Mouse (Mus musculus) CD8-positive naive resting alpha-beta T cell, adult 2 months (primary cell): ENCODE results near the gene Adam23.

ENCODE experiments used
- DNase-seq, 2 experiments: peaks; one replicate each; pipeline ENCODE4 v3.0.0; 2022; ENCODE audit warnings: low read depth in 2 of 2, low spot score in 2 of 2

Gene Adam23

DNA sequence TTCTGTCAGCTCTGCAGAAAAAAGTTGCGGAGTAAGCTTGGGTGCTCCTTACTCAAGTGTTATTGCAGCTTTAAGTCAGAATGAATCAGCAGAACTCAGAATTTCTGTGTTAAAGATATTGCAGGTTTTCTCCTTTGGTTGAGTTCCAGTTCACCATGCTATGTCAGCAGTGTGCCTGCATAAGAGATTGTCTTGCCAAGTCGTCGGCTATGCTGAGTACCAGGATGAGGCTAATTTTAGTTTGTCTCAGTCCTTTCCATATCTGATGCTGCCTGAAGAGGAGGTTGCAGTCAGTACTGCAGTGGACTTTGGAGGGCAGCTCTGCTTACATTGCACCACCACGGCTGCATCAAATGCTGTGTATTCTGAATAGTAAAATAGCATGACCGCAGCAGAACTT lies 33.3 kb downstream of the Adam23 start:
- DNase-seq, result no peak

DNA sequence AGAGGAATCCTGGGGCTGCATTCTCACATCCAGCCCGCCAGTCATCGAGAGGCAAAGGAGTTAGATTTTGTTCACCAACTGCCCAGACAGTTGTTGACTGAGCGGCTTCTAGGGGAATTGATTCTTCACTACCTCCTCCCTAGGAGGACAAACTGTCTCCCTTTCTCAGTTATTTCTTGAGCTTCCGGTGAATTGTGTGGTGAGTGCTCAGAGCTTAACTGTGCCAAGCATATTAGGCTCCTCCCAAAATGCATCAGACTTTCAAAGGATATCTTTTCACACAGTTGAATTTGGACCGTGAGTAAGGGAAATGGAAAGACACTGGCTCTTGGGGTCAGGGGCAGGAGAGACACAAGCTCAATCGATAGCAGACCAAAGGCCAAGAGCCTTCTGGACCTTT lies 39.0 kb downstream of the Adam23 start:
- no peak for DNase-seq

- no peak for DNase-seq
Measured at GRCm38 (mm10) chr1:63486646-63487045, 41.0 kb downstream of the Adam23 start.

DNA sequence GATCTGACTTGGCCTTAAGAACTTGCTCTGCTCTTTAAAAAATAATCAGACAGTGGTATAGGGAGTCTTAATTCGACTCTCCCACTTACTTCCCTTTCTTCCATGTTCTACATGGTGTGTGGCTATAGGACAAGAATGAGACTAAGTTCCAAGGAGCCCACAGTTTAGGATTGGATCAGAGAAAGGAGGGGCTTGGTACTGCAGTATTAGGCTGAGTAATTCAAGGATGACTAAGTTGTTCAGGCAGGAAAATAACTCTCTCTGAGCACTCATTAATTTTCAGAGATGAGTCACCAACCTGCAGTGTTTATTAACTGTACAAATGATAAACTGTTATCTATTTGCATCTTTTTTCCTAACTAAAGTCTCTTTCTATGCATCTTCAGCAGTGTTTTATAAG lies 45.3 kb downstream of the Adam23 start:
- no peak for DNase-seq

- DNase-seq, result no peak
Measured at GRCm38 (mm10) chr1:63493325-63493724, 47.6 kb downstream of the Adam23 start.

- no peak for DNase-seq
Measured at GRCm38 (mm10) chr1:63507386-63507785, 61.7 kb downstream of the Adam23 start.

- DNase-seq, result no peak
Measured at GRCm38 (mm10) chr1:63508801-63509200, 63.1 kb downstream of the Adam23 start.

DNA sequence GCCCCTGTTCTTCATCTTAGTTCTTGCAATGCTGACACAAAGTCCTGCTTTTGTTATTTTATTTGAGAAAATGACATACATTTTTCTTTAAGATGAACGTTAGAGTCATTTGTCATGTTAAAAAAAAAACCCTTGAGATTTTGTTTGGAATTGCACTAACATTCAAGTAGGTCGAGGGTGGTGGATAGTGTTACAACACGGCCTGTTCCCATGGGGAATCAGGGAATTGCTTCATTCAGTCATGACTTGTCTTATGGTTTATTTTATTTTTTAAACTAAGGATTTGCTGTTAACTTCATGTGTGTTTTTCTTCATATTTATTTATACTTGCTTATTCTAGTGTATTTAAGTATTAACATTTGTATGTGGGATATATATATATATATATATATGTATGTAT lies 65.7 kb downstream of the Adam23 start:
- DNase-seq, result no peak

DNA sequence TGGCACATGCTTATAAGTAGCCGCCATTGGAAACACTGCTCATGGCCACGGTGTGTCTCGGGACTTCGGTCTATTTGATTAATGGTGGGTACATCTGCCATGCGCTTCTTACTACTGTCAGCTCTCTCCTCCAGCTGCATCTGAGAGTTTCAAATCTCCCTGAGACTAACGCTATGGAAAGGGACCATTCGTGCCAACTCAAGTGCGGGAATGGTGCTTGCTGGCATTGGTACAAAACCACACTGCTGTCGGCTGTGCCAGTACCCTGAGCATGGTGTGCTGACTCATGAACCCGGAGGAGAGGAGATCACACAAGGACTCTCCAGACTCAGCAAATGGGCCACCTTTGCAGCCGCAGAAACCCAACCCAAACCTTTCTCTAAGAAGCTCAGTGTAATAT lies 72.1 kb downstream of the Adam23 start:
- no peak for DNase-seq

DNA sequence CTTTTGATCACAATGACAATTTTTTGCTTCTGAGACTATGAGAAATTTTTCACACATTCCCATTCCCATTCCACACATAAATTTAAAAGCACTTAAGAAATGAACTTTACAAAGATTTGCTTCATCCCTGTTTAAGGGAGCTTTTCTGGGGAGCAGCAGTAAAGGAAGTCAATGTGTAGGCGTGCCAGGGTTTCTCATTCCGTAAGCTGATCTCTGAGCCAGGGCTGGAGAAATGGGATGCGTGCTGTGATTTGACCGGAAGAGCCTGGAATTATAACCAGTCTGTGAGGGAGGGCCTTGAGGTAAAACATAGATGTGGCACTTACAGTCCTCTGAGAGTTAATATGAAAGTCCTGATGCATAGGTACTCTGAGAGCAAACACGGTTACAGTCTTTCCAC lies 73.1 kb downstream of the Adam23 start:
- DNase-seq, result no peak

DNA sequence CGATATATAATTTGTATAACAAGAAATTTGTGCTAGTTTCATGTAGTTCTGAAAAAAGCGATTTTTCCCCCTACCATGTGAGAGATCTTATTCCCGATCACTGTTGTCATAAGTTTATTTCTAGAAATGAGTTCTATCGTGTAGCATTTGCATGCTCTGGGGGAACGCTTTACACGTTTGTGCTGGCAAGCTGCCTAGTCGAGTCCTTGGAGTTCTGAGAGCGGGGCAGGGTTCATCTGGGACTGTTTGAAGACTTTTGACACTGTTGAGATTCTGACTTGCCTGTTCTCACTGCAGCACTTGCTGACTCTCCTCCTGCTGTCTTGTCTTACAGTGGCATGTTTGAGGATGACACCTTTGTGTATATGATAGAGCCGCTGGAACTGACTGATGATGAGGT lies 84.2 kb downstream of the Adam23 start:
- no peak for DNase-seq

GRCm38 (mm10) chr1:63534271-63534827 lies 88.7 kb downstream of the Adam23 start:
- no peak for DNase-seq

DNA sequence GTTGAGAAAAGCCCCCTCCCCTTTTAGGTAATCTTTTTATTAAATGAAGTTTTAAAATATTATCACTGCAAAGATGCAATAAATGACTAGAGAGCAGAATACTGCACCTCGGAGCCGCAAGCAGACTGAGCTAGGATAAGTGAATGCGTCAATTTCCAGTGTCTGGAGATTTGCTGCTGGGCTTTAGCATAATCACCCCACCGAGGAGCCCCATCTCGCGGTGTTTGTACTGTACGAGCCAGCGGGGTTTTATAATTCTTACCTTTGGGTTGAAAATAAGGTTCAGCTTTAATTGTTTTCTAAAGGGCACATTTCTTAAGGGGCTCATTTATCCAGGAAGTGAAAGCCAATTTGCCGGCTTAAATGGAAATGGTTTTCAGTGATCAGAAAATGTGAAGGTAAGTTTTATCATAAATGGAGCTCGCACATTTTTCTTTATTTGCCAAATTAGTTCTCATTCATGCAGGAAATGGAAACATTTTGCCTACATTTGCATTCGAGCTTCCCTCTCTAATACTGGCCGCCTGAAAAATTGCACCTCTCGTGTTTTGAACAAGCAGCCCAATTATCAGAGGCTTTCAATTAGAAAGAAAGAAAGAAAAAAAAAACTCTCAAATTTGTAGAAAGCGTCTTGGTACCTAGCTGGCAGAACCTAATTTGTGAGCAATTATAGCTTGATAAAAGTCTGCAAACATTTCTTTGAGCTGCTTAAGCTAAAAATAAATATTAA lies 94.4 kb downstream of the Adam23 start:
- DNase-seq, result no peak

GRCm38 (mm10) chr1:63544122-63544521 lies 98.4 kb downstream of the Adam23 start:
- no peak for DNase-seq

- DNase-seq, result no peak
Measured at GRCm38 (mm10) chr1:63553039-63553438, 107.3 kb downstream of the Adam23 start.

- DNase-seq, result no peak
Measured at GRCm38 (mm10) chr1:63561772-63562520, 116.3 kb downstream of the Adam23 start.

DNA sequence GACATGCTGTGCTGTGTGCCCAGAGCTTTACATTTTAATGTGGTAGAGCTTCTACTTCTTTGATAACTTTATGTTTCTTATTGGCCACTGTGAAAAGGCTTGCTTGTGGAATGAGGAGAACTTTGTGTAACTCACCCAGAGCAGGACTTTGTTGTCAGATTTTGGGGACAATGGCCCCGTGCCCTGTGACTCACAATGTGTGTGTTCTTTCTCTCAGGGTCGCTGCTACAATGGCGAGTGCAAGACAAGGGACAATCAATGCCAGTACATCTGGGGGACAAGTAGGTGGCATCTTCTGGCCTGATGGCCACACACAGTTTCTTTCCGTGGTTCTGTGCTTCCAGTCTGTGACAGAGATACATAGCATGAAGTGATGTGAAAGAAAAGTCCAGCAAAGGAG lies 118.2 kb downstream of the Adam23 start:
- DNase-seq, result no peak

DNA sequence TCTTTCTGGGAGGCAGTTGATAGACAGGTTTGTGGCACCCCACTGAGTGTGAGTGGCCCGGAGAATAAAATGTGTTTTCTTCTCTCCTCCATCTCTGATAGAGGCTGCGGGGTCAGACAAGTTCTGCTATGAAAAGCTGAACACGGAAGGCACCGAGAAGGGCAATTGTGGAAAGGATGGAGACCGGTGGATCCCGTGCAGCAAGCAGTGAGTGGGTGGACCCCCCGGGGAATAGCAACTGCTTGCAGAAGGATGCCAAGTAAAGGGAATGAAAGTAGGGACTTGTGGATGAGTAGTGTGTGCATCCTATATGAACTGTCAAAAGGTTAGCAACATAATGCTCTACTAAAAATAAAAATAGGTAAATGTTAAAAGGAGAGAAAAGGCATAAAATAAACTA lies 120.8 kb downstream of the Adam23 start:
- DNase-seq, result no peak

DNA sequence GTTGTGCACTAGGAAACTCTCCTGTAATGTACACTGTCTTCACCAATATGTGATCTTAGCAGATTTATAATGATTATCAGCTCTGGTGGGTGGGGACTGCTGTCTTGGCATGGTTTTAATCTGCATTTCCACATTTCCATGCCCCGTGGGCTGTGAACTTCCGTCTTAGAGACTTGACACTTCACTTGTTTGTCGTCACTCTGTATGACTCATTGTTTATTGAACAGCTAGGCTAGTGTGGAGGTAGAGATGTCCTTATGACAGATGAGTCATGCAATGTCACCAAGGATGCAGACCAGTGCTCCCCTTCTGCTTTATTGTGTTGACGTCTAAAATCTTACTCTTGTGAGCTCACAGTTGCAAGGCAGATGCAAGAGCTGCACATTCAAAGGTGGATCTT lies 121.3 kb downstream of the Adam23 start:
- DNase-seq, result no peak

DNA sequence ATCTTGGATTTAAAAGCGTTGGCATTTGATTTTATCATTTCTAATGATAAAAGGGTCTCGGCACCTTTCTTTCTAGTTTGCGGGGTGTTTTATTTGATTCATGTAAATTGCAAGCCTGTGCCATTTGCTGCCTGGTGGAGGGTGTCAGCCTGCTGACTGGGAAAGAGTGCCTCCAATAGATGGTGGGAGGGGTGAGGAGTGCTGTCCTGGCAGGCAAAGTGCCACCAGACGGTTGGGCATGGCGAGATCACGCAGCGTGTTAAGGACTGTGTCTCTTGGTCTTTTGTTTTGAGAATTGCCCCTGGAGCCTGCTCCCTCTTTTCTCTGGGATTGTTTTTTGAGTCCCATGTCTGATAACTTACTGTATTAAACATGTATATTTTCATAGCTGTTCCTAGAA lies 126.5 kb downstream of the Adam23 start:
- DNase-seq, result no peak

DNA sequence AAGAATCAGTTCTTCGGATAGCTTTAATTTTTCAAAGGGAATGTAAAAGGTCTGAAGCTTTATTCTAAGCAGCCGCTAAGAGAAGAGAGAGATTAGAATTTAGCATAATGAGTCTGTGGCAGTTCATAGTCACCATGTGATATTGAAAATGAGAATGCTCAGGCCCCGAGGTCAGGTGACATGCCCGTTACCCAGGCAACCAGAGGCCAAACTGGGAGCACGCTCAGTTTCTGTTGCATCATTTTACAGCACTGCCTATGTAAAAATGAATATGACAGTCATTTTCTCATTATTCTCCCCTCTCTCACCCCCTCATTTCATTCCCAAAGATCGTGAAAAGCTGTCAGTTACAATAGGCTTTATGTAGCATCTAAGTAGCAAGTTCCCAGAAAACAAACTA lies 127.7 kb downstream of the Adam23 start:
- no peak for DNase-seq

DNA sequence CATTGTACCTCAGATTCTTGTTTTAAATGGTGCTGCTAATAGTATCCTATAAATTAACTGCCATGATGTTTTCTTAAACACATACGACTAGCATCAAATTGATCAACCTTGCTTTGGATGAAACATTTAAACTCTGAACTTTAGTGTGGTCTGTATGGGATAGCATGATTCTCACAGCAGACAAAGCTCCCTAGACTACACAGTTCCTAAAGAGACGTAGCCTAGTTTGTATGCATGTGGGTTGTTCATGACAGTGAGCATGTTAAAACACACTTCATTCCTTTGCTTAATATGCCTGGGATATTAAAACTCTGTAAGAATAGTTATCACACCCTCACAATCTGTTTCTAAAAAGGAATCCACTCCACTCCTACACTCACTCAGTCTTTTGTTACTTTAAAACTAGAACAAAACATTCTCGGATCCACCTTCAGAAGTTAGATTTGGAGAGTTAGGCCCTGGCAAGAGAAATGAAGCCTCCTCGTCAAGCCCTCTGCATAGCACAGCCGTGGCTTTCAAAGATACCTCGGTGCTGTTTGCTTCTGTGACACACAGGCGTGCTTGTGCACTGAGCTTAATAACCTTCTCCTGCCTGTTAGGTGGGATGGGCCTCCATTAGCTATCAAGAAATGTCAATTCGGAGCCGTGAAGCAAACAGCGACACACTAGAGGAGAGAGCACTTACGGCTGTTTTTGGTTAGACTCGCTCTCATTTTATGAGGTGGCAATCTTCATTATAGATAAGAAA lies 128.3 kb downstream of the Adam23 start:
- no peak for DNase-seq
